Mouse (Mus musculus) embryonic facial prominence, embryonic 12.5 days (tissue): ENCODE measurements at regions not wholly inside any gene's neighbourhood (a gene's known extent, or its start where the extent isn't known, plus 50 kb on each side); places are given as distances from the start of the nearest gene placed in this dataset.
"Not testable (repeated sequence)": the region's sequence is repeated elsewhere in the genome, so short reads cannot be mapped to it uniquely, and the experiment has no call there.

Experiments used
- ATAC-seq: fragments of 200-750 bp; cut with Nextera tagmentation; 2 replicates; pipeline ENCODE4 v1.8.0; 2017; ENCODE audit not compliant: insufficient number of reproducible peaks, insufficient read depth, low FRiP score, low TSS enrichment
- H3K27ac ChIP-seq: fragments of 300-500 bp; sonication (generic); 2 replicates; pipeline ENCODE4 v1.5.1; 2016; ENCODE audit warnings: mild to moderate bottlenecking
- H3K27me3 ChIP-seq: fragments of 300-500 bp; sonication (generic); 2 replicates; pipeline ENCODE4 v1.6.1; 2016; ENCODE audit warnings: mild to moderate bottlenecking, moderate library complexity
- H3K36me3 ChIP-seq: fragments of 300-500 bp; sonication (generic); 2 replicates; pipeline ENCODE4 v1.6.1; 2016; ENCODE audit warnings: mild to moderate bottlenecking
- H3K4me1 ChIP-seq: fragments of 300-500 bp; sonication (generic); 2 replicates; pipeline ENCODE4 v1.6.1; 2016
- H3K4me2 ChIP-seq: fragments of 300-500 bp; sonication (generic); replicated peaks from 2 replicates; pipeline ENCODE4 v1.6.1; 2016; ENCODE audit warnings: mild to moderate bottlenecking, moderate library complexity
- H3K4me3 ChIP-seq: fragments of 300-500 bp; sonication (generic); 2 replicates; pipeline ENCODE4 v1.5.1; 2016; ENCODE audit warnings: mild to moderate bottlenecking
- H3K9ac ChIP-seq: fragments of 300-500 bp; sonication (generic); 2 replicates; pipeline ENCODE4 v1.6.1; 2016; ENCODE audit warnings: mild to moderate bottlenecking, moderate library complexity
- H3K9me3 ChIP-seq: fragments of 300-500 bp; sonication (generic); 2 replicates; pipeline ENCODE4 v1.6.1; 2016; ENCODE audit warnings: mild to moderate bottlenecking, moderate library complexity
- WGBS: fragments of 180-500 bp; shearing (Covaris S2); methylation state at CpG from one replicate; pipeline ENCODE4 v1.1.7; 2016; 5-methylcytosine and 5-hydroxymethylcytosine counted together

GRCm38 (mm10) chr9:41446431-41447203, 285.1 kb upstream of the Ubash3b start:
- Histone ChIP-seq H3K4me3 (no peak overlapping the region), H3K9me3 (no peaks in the 10 kb centered on the region), H3K27ac (peak overlapping the region; percentile 96), H3K9ac (no peak overlapping the region; the same call in 1 of the 2 replicates), H3K4me2 (no peak overlapping the region), H3K4me1 (peaks cover 33% of the 10 kb centered on the region), H3K36me3 (no peaks in the 10 kb centered on the region), H3K27me3 (no peaks in the 10 kb centered on the region)
- peak; percentile 26; the same call in 1 of the 2 replicates for ATAC-seq
- 52% methylated on average over 9 of the region's 9 CpGs for WGBS

- Histone ChIP-seq H3K4me1 (peaks cover 9% of the 10 kb centered on the region), H3K9ac (no peak overlapping the region), H3K4me3 (no peak overlapping the region), H3K4me2 (no peak overlapping the region), H3K36me3 (peaks cover 9% of the 10 kb centered on the region; the same call in 1 of the 2 replicates), H3K9me3 (peaks cover 12% of the 10 kb centered on the region), H3K27me3 (no peaks in the 10 kb centered on the region), H3K27ac (no peak overlapping the region)
- ATAC-seq: no peak
- 94% methylated on average over 3 of the region's 3 CpGs for WGBS
Observed at GRCm38 (mm10) chr9:41442418-41442817, 280.9 kb upstream of the Ubash3b start.

GRCm38 (mm10) chr9:41439979-41440378, 278.5 kb upstream of the Ubash3b start:
- WGBS: 79% methylated on average over 4 of the region's 4 CpGs
- H3K4me3 ChIP-seq: no peak overlapping the region

GRCm38 (mm10) chr9:41438141-41438540, 276.6 kb upstream of the Ubash3b start:
- Histone ChIP-seq H3K27me3 (no peaks in the 10 kb centered on the region), H3K9ac (no peak overlapping the region), H3K4me1 (no peaks in the 10 kb centered on the region), H3K4me3 (no peak overlapping the region), H3K4me2 (no peak overlapping the region), H3K27ac (no peak overlapping the region), H3K36me3 (peaks cover 9% of the 10 kb centered on the region; the same call in 1 of the 2 replicates), H3K9me3 (peaks cover 16% of the 10 kb centered on the region)
- WGBS: 95% methylated on average over 2 of the region's 2 CpGs
- ATAC-seq: no peak

More at GRCm38 (mm10) chr9:41439979-41440378, 278.5 kb upstream of the Ubash3b start:
- H3K4me1 ChIP-seq: no peaks in the 10 kb centered on the region
- H3K9me3 ChIP-seq: peaks cover 16% of the 10 kb centered on the region
- H3K4me2 ChIP-seq: no peak overlapping the region
- ATAC-seq: no peak
- H3K27ac ChIP-seq: no peak overlapping the region
- H3K9ac ChIP-seq: no peak overlapping the region
- H3K27me3 ChIP-seq: no peaks in the 10 kb centered on the region
- H3K36me3 ChIP-seq: peaks cover 9% of the 10 kb centered on the region; the same call in 1 of the 2 replicates

GRCm38 (mm10) chr9:41430391-41431343, 269.2 kb upstream of the Ubash3b start:
- Histone ChIP-seq H3K27ac (no peak overlapping the region), H3K4me3 (no peak overlapping the region), H3K27me3 (no peaks in the 10 kb centered on the region), H3K9me3 (no peaks in the 10 kb centered on the region), H3K36me3 (no peaks in the 10 kb centered on the region), H3K4me1 (peaks cover 3% of the 10 kb centered on the region; the same call in 1 of the 2 replicates), H3K4me2 (no peak overlapping the region), H3K9ac (no peak overlapping the region)
- ATAC-seq: no peak
- WGBS: 60% methylated on average over 16 of the region's 16 CpGs

- Histone ChIP-seq H3K27ac (no peak overlapping the region), H3K9ac (no peak overlapping the region), H3K9me3 (no peaks in the 10 kb centered on the region), H3K4me2 (no peak overlapping the region), H3K36me3 (no peaks in the 10 kb centered on the region), H3K27me3 (no peaks in the 10 kb centered on the region), H3K4me1 (peaks cover 3% of the 10 kb centered on the region; the same call in 1 of the 2 replicates), H3K4me3 (no peak overlapping the region)
- WGBS: 70% methylated on average over 10 of the region's 10 CpGs
- no peak for ATAC-seq
Observed at GRCm38 (mm10) chr9:41429711-41430390, 268.4 kb upstream of the Ubash3b start.

GRCm38 (mm10) chr9:41429236-41429635, 267.7 kb upstream of the Ubash3b start:
- no peak overlapping the region for H3K4me2 ChIP-seq
- H3K4me1 ChIP-seq: peaks cover 3% of the 10 kb centered on the region; the same call in 1 of the 2 replicates
- no peak for ATAC-seq
- H3K4me3 ChIP-seq: no peak overlapping the region
- no peaks in the 10 kb centered on the region for H3K27me3 ChIP-seq
- WGBS: 85% methylated on average over 4 of the region's 4 CpGs
- H3K9ac ChIP-seq: no peak overlapping the region
- H3K27ac ChIP-seq: no peak overlapping the region
- no peaks in the 10 kb centered on the region for H3K36me3 ChIP-seq
- no peaks in the 10 kb centered on the region for H3K9me3 ChIP-seq

GRCm38 (mm10) chr9:41426698-41427097, 265.2 kb upstream of the Ubash3b start:
- no peak for ATAC-seq
- Histone ChIP-seq H3K36me3 (no peaks in the 10 kb centered on the region), H3K9ac (no peak overlapping the region), H3K4me1 (peaks cover 3% of the 10 kb centered on the region; the same call in 1 of the 2 replicates), H3K4me3 (no peak overlapping the region), H3K4me2 (no peak overlapping the region), H3K9me3 (no peaks in the 10 kb centered on the region), H3K27ac (no peak overlapping the region), H3K27me3 (no peaks in the 10 kb centered on the region)
- 79% methylated on average over 7 of the region's 7 CpGs for WGBS

GRCm38 (mm10) chr9:41425225-41425624, 263.7 kb upstream of the Ubash3b start:
- Histone ChIP-seq H3K27me3 (no peaks in the 10 kb centered on the region), H3K9me3 (no peaks in the 10 kb centered on the region), H3K27ac (no peak overlapping the region), H3K9ac (no peak overlapping the region), H3K4me3 (no peak overlapping the region), H3K4me2 (no peak overlapping the region), H3K36me3 (no peaks in the 10 kb centered on the region), H3K4me1 (no peaks in the 10 kb centered on the region)
- ATAC-seq: no peak
- WGBS: 63% methylated on average over 6 of the region's 6 CpGs

GRCm38 (mm10) chr9:41413791-41414190, 252.3 kb upstream of the Ubash3b start:
- 81% methylated on average over 3 of the region's 3 CpGs for WGBS
- H3K9me3 ChIP-seq: no peaks in the 10 kb centered on the region
- H3K9ac ChIP-seq: no peak overlapping the region
- no peak overlapping the region for H3K4me3 ChIP-seq
- no peak overlapping the region for H3K4me2 ChIP-seq
- ATAC-seq: no peak
- H3K27me3 ChIP-seq: no peaks in the 10 kb centered on the region
- no peaks in the 10 kb centered on the region for H3K36me3 ChIP-seq
- H3K4me1 ChIP-seq: no peaks in the 10 kb centered on the region
- H3K27ac ChIP-seq: no peak overlapping the region

GRCm38 (mm10) chr9:41413091-41413490, 251.6 kb upstream of the Ubash3b start:
- ATAC-seq, H3K4me1 ChIP-seq, H3K4me3 ChIP-seq, H3K27ac ChIP-seq, H3K4me2 ChIP-seq, H3K9me3 ChIP-seq, H3K36me3 ChIP-seq, H3K27me3 ChIP-seq, H3K9ac ChIP-seq: not testable (repeated sequence)
